Comparison of ENCODE assay signal across 42 mouse cellular contexts in genomic region chr5:76495126-76495525, GRCm38 (mm10). TPM values are rescaled to one million over a fixed set of nuclear protein-coding genes. Genes with fewer than 3 reads are reported as not detected.
"Had no signal": no experiment of that assay in that cellular context is flagged by ENCODE, and none has a peak within 500 bp of the region (broad histone marks: within the 10 kb centered on the region; RNA-seq: fewer than 3 reads in every experiment).

No protein-coding gene starts in this region.

- H3K27me3 ChIP-seq: hindbrain, embryonic 13.5 days; hindbrain, embryonic 15.5 days; kidney, embryonic 15.5 days; limb, embryonic 13.5 days; limb, embryonic 15.5 days; liver, embryonic 12.5 days had no signal

- H3K36me3 ChIP-seq: heart, embryonic 10.5 days; heart, embryonic 12.5 days; hindbrain, embryonic 10.5 days; hindbrain, embryonic 13.5 days; hindbrain, embryonic 15.5 days; kidney, embryonic 15.5 days; limb, embryonic 13.5 days; limb, embryonic 15.5 days; liver, embryonic 12.5 days had no signal

- H3K4me2 ChIP-seq: heart, embryonic 12.5 days; hindbrain, embryonic 13.5 days; hindbrain, embryonic 15.5 days; kidney, embryonic 15.5 days; limb, embryonic 13.5 days; limb, embryonic 15.5 days; liver, embryonic 12.5 days had no signal

- H3K4me1 ChIP-seq: heart, embryonic 10.5 days; heart, embryonic 12.5 days; hindbrain, embryonic 10.5 days; hindbrain, embryonic 13.5 days; hindbrain, embryonic 15.5 days; kidney, embryonic 15.5 days; limb, embryonic 13.5 days; limb, embryonic 15.5 days; liver, embryonic 12.5 days had no signal

- H3K27ac ChIP-seq: heart, adult 2 months; heart, embryonic 10.5 days; hindbrain, embryonic 10.5 days; hindbrain, embryonic 13.5 days; hindbrain, embryonic 15.5 days; hindbrain, postnatal 0 days; kidney, embryonic 15.5 days; kidney, postnatal 0 days; limb, embryonic 13.5 days; limb, embryonic 15.5 days; liver, embryonic 12.5 days; liver, embryonic 14.5 days had no signal

- H3K4me3 ChIP-seq: heart, adult 2 months; heart, embryonic 10.5 days; heart, embryonic 12.5 days; hindbrain, embryonic 10.5 days; hindbrain, embryonic 13.5 days; hindbrain, embryonic 15.5 days; kidney, embryonic 15.5 days; limb, embryonic 13.5 days; limb, embryonic 15.5 days; liver, embryonic 12.5 days had no signal

- DNase-seq: gastrocnemius, postnatal 10 days; gastrocnemius, postnatal 25 days; heart, adult 2 months; heart, postnatal 10 days; heart, postnatal 4 days; kidney, adult 11 months; kidney, adult 2 months; kidney, adult 9 months; kidney, postnatal 14 days; kidney, postnatal 36 days; layer of hippocampus, adult 9-11 months; layer of hippocampus, postnatal 36 days; left cerebral cortex, postnatal 4 days had no signal

- ATAC-seq: hindbrain, postnatal 0 days; intestine, embryonic 16.5 days; liver, embryonic 12.5 days had no signal

- H3K9ac ChIP-seq: heart, embryonic 12.5 days; hindbrain, embryonic 13.5 days; hindbrain, embryonic 15.5 days; kidney, embryonic 15.5 days; limb, embryonic 13.5 days; limb, embryonic 15.5 days; liver, embryonic 12.5 days; liver, embryonic 14.5 days had no signal

- H3K9me3 ChIP-seq: heart, embryonic 10.5 days; hindbrain, embryonic 10.5 days; hindbrain, embryonic 13.5 days; hindbrain, embryonic 15.5 days; kidney, embryonic 15.5 days; limb, embryonic 13.5 days; limb, embryonic 15.5 days; liver, embryonic 12.5 days had no signal

RNA-seq across cellular contexts. Expression of gene Gm7271, which starts 11.3 kb away (rescaled TPM):
- total RNA-seq: gastrocnemius, adult 18-20 months; gastrocnemius, postnatal 10 days; gastrocnemius, postnatal 25 days; gastrocnemius, postnatal 4 days; granulocyte monocyte progenitor cell, adult 5-6 weeks; heart, adult 2 months; heart, postnatal 10 days; heart, postnatal 25 days; heart, postnatal 4 days; hindbrain, postnatal 0 days; layer of hippocampus, adult 18-20 months; layer of hippocampus, adult 8-10 months; layer of hippocampus, postnatal 14 days; layer of hippocampus, postnatal 36 days; left cerebral cortex, adult 18-20 months; left cerebral cortex, adult 8-10 months; left cerebral cortex, postnatal 4 days; liver, adult 2 months had no signal
- polyA plus RNA-seq: heart, adult 2 months; heart, embryonic 10.5 days; heart, embryonic 12.5 days; heart, embryonic 14.5 days; heart, embryonic 16.5 days; intestine, embryonic 14.5 days; intestine, embryonic 16.5 days; kidney, adult 2 months; kidney, embryonic 15.5 days; kidney, postnatal 0 days; large intestine, adult 2 months; limb, embryonic 11.5 days; limb, embryonic 13.5 days; limb, embryonic 15.5 days; liver, adult 2 months; liver, embryonic 12.5 days; liver, embryonic 14.5 days; liver, embryonic 16.5 days had no signal
